Mouse (Mus musculus): ENCODE measurements around the gene Enthd1. TPM values are rescaled to one million over a fixed set of nuclear protein-coding genes. Genes with fewer than 3 reads are reported as not detected.

The Enthd1 gene
- polyA plus RNA-seq, 1 experiment from 2014 or later, result not detected

- Histone ChIP-seq H3K27me3 (ENCODE audit: control insufficient read depth, insufficient read depth, low read length) (peaks cover 5% of the 10 kb centered on the region; the same call in 1 of the 2 replicates), H3K9me3 (ENCODE audit: control insufficient read depth, low read length) (no peaks in the 10 kb centered on the region), H3K4me2 (ENCODE audit: low read depth, severe bottlenecking) (no peak overlapping the region), H3K4me3 (ENCODE audit: low read depth, low read length) (no peak overlapping the region), H3K27ac (replicated peaks; ENCODE audit: low read depth, low read length) (no peak overlapping the region), H3K9ac (ENCODE audit: low read length) (no peak overlapping the region), H3K36me3 (ENCODE audit: control insufficient read depth, insufficient read depth, low read length) (no peaks in the 10 kb centered on the region), H3K4me1 (ENCODE audit: control insufficient read depth, insufficient read depth, low read length) (no peaks in the 10 kb centered on the region)
- WGBS, result 37% methylated on average over 3 of the region's 3 CpGs
- ATAC-seq (ENCODE audit: insufficient number of reproducible peaks, low FRiP score, low TSS enrichment, low read depth), result no peak
- DNase-seq (ENCODE audit: low spot score), result no peak
Measured at GRCm38 (mm10) chr15:80579121-80579520, 14.2 kb upstream of the Enthd1 start.

GRCm38 (mm10) chr15:80577166-80577960 lies 12.4 kb upstream of the Enthd1 start:
- DNase-seq (ENCODE audit: low spot score) (no peak), ATAC-seq (ENCODE audit: insufficient number of reproducible peaks, low FRiP score, low TSS enrichment, low read depth) (no peak)
- Histone ChIP-seq H3K9me3 (ENCODE audit: control insufficient read depth, low read length) (no peaks in the 10 kb centered on the region), H3K4me2 (ENCODE audit: low read depth, severe bottlenecking) (no peak overlapping the region), H3K4me1 (ENCODE audit: control insufficient read depth, insufficient read depth, low read length) (no peaks in the 10 kb centered on the region), H3K4me3 (ENCODE audit: low read depth, low read length) (no peak overlapping the region), H3K36me3 (ENCODE audit: control insufficient read depth, insufficient read depth, low read length) (no peaks in the 10 kb centered on the region), H3K27me3 (ENCODE audit: control insufficient read depth, insufficient read depth, low read length) (peaks cover 5% of the 10 kb centered on the region; the same call in 1 of the 2 replicates), H3K9ac (ENCODE audit: low read length) (no peak overlapping the region), H3K27ac (replicated peaks; ENCODE audit: low read depth, low read length) (no peak overlapping the region)
- WGBS, result 23% methylated on average over 22 of the region's 22 CpGs

- Histone ChIP-seq H3K27me3 (ENCODE audit: control insufficient read depth, insufficient read depth, low read length) (peaks cover 5% of the 10 kb centered on the region; the same call in 1 of the 2 replicates), H3K27ac (replicated peaks; ENCODE audit: low read depth, low read length) (no peak overlapping the region), H3K9ac (ENCODE audit: low read length) (no peak overlapping the region), H3K4me3 (ENCODE audit: low read depth, low read length) (no peak overlapping the region), H3K36me3 (ENCODE audit: control insufficient read depth, insufficient read depth, low read length) (no peaks in the 10 kb centered on the region), H3K9me3 (ENCODE audit: control insufficient read depth, low read length) (no peaks in the 10 kb centered on the region), H3K4me2 (ENCODE audit: low read depth, severe bottlenecking) (no peak overlapping the region), H3K4me1 (ENCODE audit: control insufficient read depth, insufficient read depth, low read length) (no peaks in the 10 kb centered on the region)
- DNase-seq (ENCODE audit: low spot score) (no peak), ATAC-seq (ENCODE audit: insufficient number of reproducible peaks, low FRiP score, low TSS enrichment, low read depth) (no peak)
- 80% methylated on average over 11 of the region's 11 CpGs for WGBS
Measured at GRCm38 (mm10) chr15:80576415-80576994, 11.5 kb upstream of the Enthd1 start.

- DNase-seq (ENCODE audit: low spot score) (no peak), ATAC-seq (ENCODE audit: insufficient number of reproducible peaks, low FRiP score, low TSS enrichment, low read depth) (no peak)
- H3K27me3 ChIP-seq (ENCODE audit: control insufficient read depth, insufficient read depth, low read length), result peaks cover 5% of the 10 kb centered on the region; the same call in 1 of the 2 replicates
- H3K4me1 ChIP-seq (ENCODE audit: control insufficient read depth, insufficient read depth, low read length), result no peaks in the 10 kb centered on the region
- H3K36me3 ChIP-seq (ENCODE audit: control insufficient read depth, insufficient read depth, low read length), result no peaks in the 10 kb centered on the region
- H3K4me3 ChIP-seq (ENCODE audit: low read depth, low read length), result no peak overlapping the region
- H3K9me3 ChIP-seq (ENCODE audit: control insufficient read depth, low read length), result no peaks in the 10 kb centered on the region
- H3K27ac ChIP-seq (replicated peaks; ENCODE audit: low read depth, low read length), result no peak overlapping the region
- no peak overlapping the region for H3K9ac ChIP-seq (ENCODE audit: low read length)
- WGBS, result 93% methylated on average over 13 of the region's 13 CpGs
- H3K4me2 ChIP-seq (ENCODE audit: low read depth, severe bottlenecking), result no peak overlapping the region
Measured at GRCm38 (mm10) chr15:80575817-80576370, 10.9 kb upstream of the Enthd1 start.

- Histone ChIP-seq H3K9me3 (ENCODE audit: control insufficient read depth, low read length) (no peaks in the 10 kb centered on the region), H3K27me3 (ENCODE audit: control insufficient read depth, insufficient read depth, low read length) (peaks cover 5% of the 10 kb centered on the region; the same call in 1 of the 2 replicates), H3K27ac (replicated peaks; ENCODE audit: low read depth, low read length) (no peak overlapping the region), H3K4me3 (ENCODE audit: low read depth, low read length) (no peak overlapping the region), H3K9ac (ENCODE audit: low read length) (no peak overlapping the region), H3K4me2 (ENCODE audit: low read depth, severe bottlenecking) (no peak overlapping the region), H3K36me3 (ENCODE audit: control insufficient read depth, insufficient read depth, low read length) (no peaks in the 10 kb centered on the region), H3K4me1 (ENCODE audit: control insufficient read depth, insufficient read depth, low read length) (no peaks in the 10 kb centered on the region)
- DNase-seq (ENCODE audit: low spot score), result no peak
- no peak for ATAC-seq (ENCODE audit: insufficient number of reproducible peaks, low FRiP score, low TSS enrichment, low read depth)
- 93% methylated on average over 17 of the region's 17 CpGs for WGBS
Measured at GRCm38 (mm10) chr15:80574211-80575040, 9.5 kb upstream of the Enthd1 start.

- Histone ChIP-seq H3K36me3 (ENCODE audit: control insufficient read depth, insufficient read depth, low read length) (no peaks in the 10 kb centered on the region), H3K27me3 (ENCODE audit: control insufficient read depth, insufficient read depth, low read length) (peaks cover 5% of the 10 kb centered on the region; the same call in 1 of the 2 replicates), H3K4me1 (ENCODE audit: control insufficient read depth, insufficient read depth, low read length) (no peaks in the 10 kb centered on the region), H3K4me2 (ENCODE audit: low read depth, severe bottlenecking) (no peak overlapping the region), H3K4me3 (ENCODE audit: low read depth, low read length) (no peak overlapping the region), H3K9ac (ENCODE audit: low read length) (no peak overlapping the region), H3K9me3 (ENCODE audit: control insufficient read depth, low read length) (no peaks in the 10 kb centered on the region), H3K27ac (replicated peaks; ENCODE audit: low read depth, low read length) (no peak overlapping the region)
- no peak for ATAC-seq (ENCODE audit: insufficient number of reproducible peaks, low FRiP score, low TSS enrichment, low read depth)
- 78% methylated on average over 9 of the region's 9 CpGs for WGBS
- no peak for DNase-seq (ENCODE audit: low spot score)
Measured at GRCm38 (mm10) chr15:80572811-80573520, 8.0 kb upstream of the Enthd1 start.

- Histone ChIP-seq H3K36me3 (ENCODE audit: control insufficient read depth, insufficient read depth, low read length) (no peaks in the 10 kb centered on the region), H3K27ac (replicated peaks; ENCODE audit: low read depth, low read length) (no peak within 1 kb of the TSS), H3K4me2 (ENCODE audit: low read depth, severe bottlenecking) (no peak within 1 kb of the TSS), H3K4me3 (ENCODE audit: low read depth, low read length) (no peak within 1 kb of the TSS), H3K9me3 (ENCODE audit: control insufficient read depth, low read length) (no peaks in the 10 kb centered on the region), H3K4me1 (ENCODE audit: control insufficient read depth, insufficient read depth, low read length) (no peaks in the 10 kb centered on the region), H3K9ac (ENCODE audit: low read length) (no peak within 1 kb of the TSS), H3K27me3 (ENCODE audit: control insufficient read depth, insufficient read depth, low read length) (peaks cover 5% of the 10 kb centered on the region; the same call in 1 of the 2 replicates)
- ATAC-seq (ENCODE audit: insufficient number of reproducible peaks, low FRiP score, low TSS enrichment, low read depth), result no peak
- WGBS, result 57% methylated on average over 12 of the region's 12 CpGs
- no peak for DNase-seq (ENCODE audit: low spot score)
Measured at GRCm38 (mm10) chr15:80572291-80572690, 7.3 kb upstream of the Enthd1 start, which contains the start of gene Grap2. Gene Grap2 (plus strand): TSS chr15:80572594.
